Mouse (Mus musculus) ES-E14 (cell line): ENCODE data around the gene Dnah3.

Experiments
- HCFC1 ChIP-seq: IDR thresholded peaks from 2 replicates; pipeline ENCODE4 v1.6.1; 2012; ENCODE audit warnings: low read length, inconsistent platforms, borderline replicate concordance; ENCODE audit not compliant: insufficient read depth
- ZC3H11A ChIP-seq: IDR thresholded peaks from 2 replicates; pipeline ENCODE4 v1.6.1; 2012; ENCODE audit warnings: low read depth, mild to moderate bottlenecking, inconsistent platforms, low read length, borderline replicate concordance
- ZNF384 ChIP-seq: IDR thresholded peaks from 2 replicates; pipeline ENCODE4 v1.6.1; 2012; ENCODE audit warnings: low read depth, low read length, inconsistent platforms

- TF ChIP-seq HCFC1 (no peak), ZC3H11A (no peak), ZNF384 (no peak)
These were observed 39.6 kb downstream of the Dnah3 start for GRCm38 (mm10) chr7:120055479-120055878.
